Mouse (Mus musculus): ENCODE data around the gene Rsl1d1.

Rsl1d1 gene

DNA sequence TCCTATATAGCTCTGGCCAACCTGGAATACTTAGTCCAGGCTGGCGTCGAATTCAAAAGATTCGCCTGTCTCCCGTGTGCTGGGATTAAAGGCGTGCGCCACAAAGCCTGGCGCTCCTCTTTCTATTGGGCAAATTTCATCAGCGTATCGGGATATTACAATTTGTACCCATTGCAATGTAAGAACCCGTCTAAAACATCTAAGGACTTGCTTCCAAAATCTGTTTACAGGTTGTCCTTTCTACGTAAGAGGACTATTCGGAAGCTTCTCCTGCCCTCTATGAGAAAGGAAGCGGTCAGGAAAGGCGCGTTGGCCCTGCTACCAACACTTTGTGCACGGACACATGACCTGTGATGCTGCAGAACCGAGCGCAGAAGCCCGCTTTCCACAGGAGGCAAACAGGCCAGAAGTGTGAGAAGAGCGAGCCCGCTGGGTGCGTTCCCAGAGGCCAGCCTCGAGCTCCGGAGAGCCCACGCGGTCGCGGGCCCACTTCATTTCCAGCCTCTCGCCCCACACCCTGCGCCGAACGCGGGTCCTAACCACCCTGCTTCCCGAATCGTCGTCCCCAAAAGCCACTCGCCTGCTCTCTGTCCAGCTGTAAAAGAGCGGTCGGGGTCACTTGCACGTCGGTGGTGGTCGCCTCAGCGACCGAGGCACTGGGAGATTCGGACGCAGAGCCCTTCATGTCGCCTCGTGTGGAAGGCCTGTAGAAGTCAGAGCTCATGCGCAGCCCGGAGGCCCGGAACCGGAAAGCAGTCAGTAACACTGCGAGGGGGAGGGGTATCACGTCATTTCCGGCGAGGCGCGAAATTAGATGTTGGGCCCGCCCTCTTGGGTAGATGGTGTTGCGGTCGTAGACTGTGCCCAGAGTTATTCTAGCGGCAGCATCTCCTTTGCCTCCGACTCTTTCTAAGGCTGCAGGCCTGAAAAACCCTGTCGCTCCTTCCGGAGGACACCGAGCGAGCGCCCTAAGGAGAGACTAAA, at the start of gene Rsl1d1:
Gene Rsl1d1 (minus strand): TSS at position 761 of the 984 bp plus-strand sequence.
- DNase-seq (ENCODE audit: low spot score) = peak; percentile 99

DNA sequence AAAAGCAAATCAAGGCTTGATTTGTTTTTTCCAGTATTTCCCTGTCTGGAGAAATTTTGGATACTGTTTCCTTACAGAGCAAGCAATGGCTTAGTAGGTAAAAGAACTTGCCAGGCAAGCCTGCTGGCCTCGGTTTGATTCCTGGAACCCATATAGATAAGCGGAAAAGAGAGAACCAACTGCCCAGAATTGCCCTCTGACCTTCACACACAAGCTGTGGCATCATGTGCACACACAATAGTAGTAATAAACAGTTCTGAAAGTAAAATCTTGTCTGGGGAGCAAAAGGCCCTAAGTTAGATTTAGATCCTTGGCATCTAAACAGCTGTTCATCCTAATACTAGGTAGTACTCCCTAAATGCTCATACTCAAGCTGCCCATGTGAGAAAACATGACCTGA, 44.7 kb upstream of the Rsl1d1 start:
- DNase-seq (ENCODE audit: low spot score) = no peak

DNA sequence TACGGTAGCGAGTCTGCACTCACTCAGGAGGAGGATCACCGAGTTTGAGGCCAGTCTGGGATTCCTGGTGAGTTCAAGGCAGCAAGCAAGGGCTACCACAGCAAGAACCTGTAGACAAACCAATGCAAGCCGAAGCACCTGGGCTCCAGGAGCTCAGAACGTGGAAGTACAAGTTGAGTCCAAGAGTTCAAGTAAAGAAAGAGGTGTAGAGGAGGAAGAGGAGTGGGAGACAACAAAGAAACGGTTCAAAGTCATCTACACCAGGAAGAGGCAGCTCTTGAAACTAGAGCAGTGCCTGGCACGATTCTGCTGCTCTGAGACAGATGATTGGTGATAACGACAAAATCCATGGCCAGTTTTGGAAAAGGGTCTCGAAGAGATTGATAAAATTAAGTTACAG, 42.6 kb upstream of the Rsl1d1 start:
- DNase-seq (ENCODE audit: low spot score) = no peak

DNA sequence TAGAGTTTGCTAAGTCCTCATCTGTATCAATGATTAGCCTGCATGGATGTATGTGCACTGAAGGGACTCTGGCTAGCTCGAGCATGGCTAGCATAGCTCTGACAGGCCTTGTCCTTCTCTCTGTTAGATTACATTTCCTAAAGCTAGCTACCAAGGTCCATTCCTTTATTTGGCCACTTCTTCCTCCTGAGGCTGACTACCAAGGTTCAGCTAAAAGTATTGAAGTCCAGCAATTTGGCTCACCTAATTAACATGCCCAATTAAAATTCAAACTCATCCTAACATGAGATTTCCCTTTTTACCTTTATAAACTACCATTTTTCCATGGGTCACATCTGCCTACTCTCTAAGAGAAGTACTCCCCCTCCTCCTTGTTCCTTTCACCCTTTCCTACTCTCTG, 39.3 kb upstream of the Rsl1d1 start:
- DNase-seq (ENCODE audit: low spot score) = no peak

DNA sequence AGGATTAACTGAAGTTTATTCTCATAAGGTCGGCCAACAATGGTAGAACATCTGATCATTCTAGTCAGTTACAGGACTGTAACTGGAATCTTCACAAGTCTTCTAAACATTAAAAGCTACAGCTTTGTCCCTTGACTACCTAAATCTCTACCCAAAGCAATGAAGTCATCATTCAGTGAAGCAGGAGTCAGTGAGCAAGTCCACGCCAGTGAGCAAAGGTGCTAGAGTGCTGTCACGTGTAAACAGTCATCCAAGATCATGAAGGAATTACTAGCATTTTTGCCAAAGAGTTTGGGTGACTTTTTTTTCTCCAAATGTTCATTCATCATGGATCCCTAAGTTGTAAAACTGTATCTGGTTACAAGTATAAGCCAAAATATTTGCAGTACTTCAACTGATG, 14.7 kb upstream of the Rsl1d1 start:
- no peak for DNase-seq (ENCODE audit: low spot score)

DNA sequence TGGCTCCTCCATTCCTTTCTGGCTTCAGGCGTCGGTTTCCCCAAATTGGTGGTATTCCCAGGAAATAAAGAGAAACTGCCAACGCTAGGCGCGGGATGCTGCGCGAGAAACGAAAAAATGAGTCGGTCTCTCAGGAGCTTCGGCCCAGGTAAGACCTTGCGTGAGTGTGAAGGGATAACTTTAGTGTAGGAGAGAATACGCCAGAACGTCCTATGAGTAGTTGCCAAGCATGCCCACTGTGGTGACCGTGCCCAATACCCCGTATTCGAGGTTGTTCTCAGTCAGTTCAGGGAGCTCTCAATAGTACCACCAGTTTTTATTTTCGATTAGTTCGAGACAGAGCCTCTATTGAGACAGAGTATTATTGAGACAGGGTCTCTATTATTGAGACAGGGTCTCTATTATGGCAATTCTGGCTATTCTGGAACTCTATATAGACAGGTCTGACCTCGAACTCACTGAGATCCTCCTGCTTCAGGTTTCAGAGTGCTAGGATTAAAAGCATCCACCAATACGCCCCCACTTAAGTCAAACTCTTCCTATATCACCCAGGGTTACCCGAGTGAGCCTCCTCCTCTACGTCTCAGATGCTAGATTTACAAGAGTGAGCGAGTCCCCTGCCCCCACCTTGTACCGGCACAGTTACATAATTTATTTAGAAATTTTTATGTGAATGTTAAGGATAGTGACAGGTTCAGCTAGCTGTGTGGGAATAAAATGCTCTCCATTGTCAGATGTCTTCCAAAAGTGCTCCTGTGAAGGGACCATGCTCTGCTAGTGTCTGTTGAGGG, 664 bp upstream of the Rsl1d1 start:
- no peak for DNase-seq (ENCODE audit: low spot score)

DNA sequence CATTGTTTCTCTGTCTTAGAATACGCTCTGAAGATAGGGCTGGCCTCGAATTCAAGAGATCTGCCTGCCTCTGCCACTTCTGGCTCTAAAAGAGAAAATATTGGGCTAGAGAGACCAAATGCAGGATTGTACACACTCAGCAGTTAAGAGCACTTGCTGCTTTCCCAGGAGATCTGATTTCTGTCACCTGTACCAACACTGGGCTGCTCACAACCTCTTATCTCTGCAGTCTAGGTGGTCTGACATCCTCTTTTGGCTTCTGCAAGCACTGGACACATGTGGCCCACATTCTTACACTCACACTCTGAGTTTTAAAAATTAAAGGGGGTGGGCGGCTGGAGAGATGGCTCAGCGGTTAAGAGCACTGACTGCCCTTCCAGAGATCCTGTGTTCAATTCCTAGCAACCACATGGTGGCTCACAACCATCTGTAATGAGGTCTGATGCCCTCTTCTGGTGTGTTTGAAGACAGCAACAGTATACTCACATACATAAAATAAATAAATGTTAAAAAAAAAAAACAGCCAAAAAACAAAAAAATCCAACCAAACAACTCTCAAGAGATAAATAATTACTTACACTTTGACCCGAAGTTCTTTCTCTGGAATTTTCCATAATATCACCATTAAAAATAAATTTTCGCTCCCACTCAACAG, 1.3 kb downstream of the Rsl1d1 start:
- no peak for DNase-seq (ENCODE audit: low spot score)

DNA sequence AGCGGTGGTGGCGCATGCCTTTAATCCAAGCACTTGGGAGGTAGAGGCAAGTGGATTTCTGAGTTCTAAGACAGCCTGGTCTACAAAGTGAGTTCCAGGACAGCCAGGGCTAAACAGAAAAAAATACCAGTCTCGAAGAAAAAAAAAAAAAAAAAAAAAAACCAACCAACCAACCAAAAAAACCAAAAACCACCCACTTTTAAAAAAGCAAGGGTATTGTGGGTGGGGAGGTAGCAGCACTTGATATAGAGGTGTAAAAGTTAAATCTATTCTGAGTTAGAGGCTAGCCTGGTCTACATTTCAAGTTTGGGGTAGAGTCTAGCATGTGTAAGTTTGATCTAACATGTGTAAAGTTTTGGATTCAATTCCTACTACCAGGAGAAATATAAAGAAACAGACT, 2.9 kb downstream of the Rsl1d1 start:
- no peak for DNase-seq (ENCODE audit: low spot score)

DNA sequence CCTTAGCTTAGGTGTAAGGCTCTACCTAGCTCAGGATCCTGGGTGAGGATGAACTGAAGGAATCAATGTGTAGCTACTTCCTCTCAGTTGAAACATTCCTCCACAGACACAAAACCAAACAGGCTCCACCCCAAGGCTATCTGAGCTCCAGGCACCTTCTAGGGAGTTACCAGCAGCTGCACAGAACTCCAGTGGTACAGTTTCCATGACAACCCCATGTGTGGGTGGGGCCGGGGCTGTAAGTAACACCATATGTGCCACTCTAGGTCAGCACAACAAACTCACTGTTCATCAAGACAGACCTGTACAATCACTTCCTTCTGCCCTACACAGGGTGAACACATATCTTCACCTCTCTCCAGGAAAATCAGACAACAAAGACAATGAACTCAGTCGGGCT, 4.7 kb downstream of the Rsl1d1 start:
- DNase-seq (ENCODE audit: low spot score) = peak; percentile 81

DNA sequence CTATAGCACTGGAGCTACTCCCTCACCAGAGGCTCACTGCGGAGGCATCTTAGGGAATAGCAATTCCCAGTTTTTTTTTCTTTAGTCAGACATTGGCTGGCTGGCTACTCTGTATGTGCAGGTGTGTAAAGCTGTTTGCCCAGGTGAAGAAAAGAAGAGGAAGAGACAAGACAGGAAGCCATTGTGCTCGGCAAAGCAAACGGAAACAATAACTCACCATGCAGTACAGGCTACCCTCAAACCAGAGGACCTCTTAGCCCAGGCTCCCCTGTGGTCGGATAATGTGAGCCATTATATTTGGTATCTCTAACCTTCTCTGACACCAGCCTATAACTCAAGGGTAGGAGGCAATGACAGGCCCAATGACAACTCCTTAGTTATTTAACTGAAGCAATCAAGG, 6.1 kb downstream of the Rsl1d1 start:
- no peak for DNase-seq (ENCODE audit: low spot score)

DNA sequence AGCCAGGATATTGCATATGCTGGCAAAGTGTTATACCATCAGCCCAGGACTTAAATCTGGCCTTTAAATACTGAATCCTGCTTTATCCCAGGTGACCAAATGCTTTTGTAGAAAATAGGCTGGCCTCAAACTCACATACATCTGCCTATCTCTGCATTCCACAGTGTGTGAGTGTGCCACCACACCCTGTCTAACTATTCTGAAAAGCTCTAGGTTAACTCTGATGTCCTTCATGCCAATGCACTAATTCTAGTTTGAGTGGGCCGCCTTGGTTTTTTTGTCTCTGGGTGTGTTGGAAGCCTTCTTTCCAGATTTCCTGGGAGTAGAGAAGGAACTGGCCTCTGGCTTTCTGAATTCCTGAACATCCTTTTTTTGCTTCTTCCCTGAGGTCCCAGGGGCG, 9.9 kb downstream of the Rsl1d1 start:
- DNase-seq (ENCODE audit: low spot score) = no peak

DNA sequence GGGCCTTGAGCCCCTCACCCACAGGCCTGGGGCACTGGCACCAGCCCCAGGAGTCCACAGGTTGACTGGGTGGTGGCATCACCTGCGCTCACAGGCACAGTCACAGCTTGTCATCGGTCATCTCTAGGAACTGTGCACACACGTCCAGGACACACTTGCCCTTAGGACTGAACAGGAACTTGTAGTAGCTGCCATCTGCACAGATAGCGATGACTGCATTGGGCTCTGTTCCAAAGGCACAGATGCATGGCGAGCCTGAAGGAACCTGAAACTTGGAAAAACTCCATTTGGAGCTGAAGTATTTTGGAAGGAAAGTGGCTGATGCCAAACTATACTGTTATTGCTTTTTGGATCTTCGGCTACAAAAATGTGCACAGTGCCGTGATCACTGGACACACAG, 13.0 kb downstream of the Rsl1d1 start:
- no peak for DNase-seq (ENCODE audit: low spot score)

DNA sequence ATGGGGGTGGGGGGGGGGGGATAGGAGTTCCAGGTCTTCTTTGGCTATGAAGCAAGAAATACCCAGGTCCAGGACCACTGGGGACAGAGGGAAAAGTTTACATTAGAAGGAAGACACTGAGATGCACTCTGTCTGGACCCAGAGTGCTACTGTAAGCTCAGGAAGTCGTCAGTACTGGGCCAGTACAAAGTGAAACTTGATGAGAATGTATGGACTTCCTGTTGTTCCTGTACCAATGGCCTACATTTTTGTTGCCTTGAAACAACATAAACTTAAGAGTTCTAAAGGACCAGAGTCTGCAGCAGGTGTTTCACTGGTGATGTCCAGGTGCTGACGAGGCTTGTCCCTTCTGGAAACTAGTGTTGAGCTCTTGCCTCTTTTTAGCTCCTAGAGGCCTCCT, 25.7 kb downstream of the Rsl1d1 start:
- DNase-seq (ENCODE audit: low spot score) = no peak

DNA sequence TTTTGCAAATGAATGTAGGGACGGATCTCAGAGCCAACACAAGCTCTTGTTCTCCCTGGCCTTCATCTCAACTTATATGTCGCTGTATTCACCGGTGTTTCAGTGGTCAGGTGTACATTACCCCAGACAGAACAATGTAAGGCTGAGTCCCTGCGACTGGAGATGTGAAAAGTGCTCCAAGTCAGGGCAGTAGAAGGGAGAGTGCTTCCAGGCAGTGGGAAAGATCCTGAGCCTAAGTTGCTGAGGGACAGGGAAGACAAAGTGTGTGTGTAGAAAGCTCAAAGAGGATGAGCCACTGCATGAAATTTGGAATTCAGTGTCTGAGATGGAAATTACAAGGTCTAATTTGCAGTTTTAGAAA, 26.3 kb downstream of the Rsl1d1 start:
- DNase-seq (ENCODE audit: low spot score) = no peak

DNA sequence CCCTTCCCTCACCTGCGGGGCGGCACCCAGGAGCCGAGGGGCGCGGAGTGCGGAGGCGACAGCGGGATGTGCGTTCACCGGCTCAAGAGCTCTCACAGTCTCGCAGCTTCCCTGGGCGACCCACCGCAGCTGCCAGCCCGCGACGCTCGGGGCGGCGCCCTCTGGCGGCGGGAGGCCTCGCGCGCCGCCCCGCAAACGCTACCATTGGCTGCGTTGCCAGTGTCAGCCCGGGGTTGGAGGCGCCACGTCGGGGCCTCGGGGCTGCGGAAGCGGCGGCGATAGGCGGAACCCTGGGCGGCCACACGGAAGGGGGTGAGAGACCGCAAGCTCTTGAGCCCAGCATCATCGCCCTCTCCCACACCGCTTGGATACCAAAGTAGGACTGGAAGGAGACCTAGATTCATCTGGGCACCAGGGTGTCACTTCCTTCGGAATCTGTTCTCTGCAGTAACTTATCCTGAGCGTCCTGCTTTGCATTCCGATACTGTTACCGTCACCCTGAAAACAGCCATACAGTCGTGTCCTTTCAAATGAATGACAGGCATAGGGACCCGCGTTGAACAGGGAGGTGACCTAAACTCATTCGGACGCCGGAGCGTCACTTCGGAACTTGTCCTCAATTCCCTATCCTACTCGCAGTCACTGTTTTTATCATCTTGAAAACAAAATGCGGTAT, 26.8 kb downstream of the Rsl1d1 start, which contains the start of gene Zc3h7a:
Gene Zc3h7a (minus strand): TSS at position 186 of the 676 bp plus-strand sequence.
- DNase-seq (ENCODE audit: low spot score) = peak; percentile 93

DNA sequence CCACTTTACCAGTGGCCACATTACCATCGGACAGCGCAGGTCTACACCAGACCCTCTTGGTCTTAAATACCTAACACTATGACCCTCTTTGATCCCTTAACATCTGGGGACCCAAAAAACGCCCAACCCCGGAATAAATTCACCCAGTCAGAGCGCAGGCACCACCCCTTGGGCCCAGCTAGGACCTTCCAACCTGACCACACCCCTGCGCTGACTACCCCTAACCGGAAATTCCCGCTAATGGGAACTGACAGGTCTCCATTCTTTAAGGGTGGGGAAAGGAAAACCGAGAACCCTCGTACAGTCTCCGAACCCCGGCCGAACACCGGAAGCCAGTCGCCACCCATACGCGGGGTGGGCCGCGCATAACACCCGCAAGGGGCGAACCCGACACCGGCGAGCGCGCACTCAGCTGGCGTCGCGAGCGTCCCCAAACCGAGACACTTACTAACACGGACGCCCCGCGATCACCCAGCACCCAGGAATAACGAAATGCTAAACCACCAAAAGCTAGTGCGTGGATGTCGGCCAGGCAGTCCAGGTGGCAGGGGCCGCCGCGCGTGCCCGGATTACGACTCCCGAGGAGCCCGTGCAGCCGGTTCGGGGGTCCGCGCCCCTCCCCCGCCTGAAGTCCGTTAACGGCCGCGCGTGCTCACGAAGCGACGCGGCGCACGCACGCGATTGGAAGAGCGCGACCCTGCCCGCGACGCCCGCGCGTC, 27.5 kb downstream of the Rsl1d1 start:
- DNase-seq (ENCODE audit: low spot score) = peak; percentile 85

DNA sequence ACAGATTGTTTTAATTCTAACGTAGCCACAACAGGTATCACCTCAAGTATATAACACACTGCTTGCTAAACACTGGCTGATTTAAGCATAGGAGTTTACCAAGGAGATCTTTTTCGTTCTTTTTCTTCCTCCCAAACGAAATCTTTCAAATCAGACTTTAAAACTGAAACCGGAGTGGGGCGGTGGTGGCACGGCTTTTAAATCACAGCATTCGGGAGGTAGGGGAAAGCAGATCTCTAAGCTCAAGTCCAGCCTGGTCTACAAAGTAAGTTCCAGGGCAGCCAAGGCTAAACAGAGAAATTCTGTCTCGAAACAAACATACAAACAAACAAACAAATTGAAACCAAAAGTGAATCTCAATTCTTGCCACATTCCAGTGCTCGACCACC, 28.0 kb downstream of the Rsl1d1 start:
- DNase-seq (ENCODE audit: low spot score) = no peak

DNA sequence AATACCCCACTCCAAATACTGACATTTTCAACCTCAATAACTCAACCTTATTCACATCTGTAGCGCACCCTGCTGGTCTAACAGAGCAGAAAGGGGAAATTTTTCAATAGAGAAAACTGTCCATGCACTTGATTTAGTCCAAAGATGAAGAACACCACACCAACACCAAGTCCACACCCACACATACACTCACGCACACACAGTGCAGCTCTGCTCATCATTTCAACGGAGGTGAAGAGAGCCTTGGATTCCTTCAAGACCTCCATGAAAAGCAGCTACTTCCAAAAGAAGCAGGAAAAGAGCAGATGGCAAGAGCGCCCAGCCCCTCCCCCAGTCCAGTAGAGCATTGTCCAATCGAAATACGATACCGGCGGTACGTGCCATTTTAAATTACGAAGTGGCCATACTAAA, 28.5 kb downstream of the Rsl1d1 start:
- peak; percentile 82 for DNase-seq (ENCODE audit: low spot score)

DNA sequence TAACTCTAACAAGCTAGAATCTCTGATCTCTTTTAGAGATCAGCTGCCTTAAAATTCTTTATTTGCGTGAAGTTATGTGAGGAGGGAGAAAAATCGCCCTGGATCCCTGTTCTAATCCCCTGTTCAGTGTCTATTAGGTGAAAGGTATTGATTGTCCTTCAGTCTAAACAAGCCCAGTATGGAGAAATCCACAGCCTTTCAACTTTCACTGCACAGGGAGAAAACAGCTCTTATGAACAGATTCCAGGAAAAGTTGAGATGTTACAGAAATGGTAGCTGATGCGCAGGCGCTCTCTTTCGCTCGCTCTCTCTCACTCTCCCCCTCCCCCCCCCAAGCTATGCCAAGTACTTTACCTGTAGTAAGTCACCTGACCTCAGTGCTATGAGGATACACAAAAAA, 31.5 kb downstream of the Rsl1d1 start:
- DNase-seq (ENCODE audit: low spot score) = no peak

DNA sequence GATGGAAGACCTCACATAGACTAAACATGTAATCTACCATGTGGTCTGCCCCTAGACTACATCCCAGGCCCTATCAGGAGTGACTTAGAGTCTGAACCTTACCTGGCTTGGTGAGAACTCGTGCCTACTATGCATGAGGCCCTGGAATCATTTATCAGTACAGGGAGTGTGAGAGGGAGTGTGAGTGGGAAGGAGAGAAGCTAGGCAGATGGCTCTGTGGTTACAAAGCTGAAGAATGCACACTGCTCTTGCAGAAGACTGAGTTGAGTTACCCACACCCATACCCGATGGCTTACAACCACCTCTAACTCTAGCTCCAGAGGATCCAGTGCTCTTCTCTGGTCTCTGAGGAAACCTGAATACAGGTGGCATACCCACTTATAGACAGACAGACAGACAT, 36.7 kb downstream of the Rsl1d1 start:
- no peak for DNase-seq (ENCODE audit: low spot score)

DNA sequence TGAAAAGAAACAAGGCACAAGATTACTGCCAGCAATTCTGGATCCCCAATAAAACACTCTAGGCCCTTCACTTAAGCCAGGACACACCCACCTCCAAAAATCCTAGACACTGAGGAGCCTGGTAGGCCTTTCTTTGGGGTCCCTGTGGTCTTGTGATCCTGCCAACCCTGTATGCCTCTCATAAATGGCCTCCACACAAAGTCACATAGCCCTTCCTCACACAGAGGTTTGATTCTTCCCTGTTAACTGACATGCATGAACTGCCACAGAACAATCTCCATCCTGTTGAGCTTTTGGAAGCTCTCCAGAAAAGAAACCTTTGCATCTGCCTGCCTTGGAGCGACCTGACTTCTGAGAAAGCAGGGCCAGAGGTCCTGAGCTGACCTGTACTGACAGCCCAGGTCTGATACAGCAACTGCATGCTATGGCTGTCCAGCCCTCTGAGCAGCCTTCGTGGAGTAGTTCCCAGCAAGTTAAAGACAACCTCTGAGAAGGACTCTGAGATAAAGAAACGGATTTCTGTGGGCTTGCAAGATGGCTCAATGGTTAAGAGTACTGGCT, 38.4 kb downstream of the Rsl1d1 start:
- DNase-seq (ENCODE audit: low spot score) = no peak
